Mouse (Mus musculus): ENCODE results near the gene Gm21970. TPM values are rescaled to one million over a fixed set of nuclear protein-coding genes. Genes with fewer than 3 reads are reported as not detected.

Gm21970 gene
- polyA plus RNA-seq, 1 experiment: not detected

DNA sequence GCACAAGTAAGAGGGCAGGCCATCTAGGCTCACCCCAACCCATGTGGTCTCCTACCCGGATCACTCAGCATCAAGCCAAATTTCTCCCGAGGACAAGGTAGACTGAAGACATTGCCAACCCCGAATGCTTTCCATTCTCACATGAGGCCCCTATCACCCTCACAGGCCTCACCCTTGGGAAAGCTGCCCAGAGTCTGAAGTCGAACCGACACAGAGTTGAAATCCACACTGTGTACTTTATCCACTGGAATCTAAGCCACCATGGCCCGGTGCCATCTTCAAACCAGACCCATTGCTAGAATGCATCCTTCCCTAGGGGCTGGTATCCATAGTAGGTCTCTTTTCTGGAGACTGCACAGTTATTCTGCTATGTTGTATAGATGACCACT, 56.0 kb downstream of the Gm21970 start:
- H3K4me2 ChIP-seq (ENCODE audit: low read depth): no peak overlapping the region
- H3K27me3 ChIP-seq (ENCODE audit: control insufficient read depth, insufficient read depth, insufficient read length): peaks cover 13% of the 10 kb centered on the region
- no peaks in the 10 kb centered on the region for H3K79me2 ChIP-seq (ENCODE audit: control insufficient read depth, insufficient read depth)
- TF ChIP-seq USF1 (IDR thresholded peaks at IDR 0.05; ENCODE audit: low read depth) (no peak), TCF3 (IDR thresholded peaks at IDR 0.05; ENCODE audit: insufficient read length, low read depth) (no peak), TCF12 (IDR thresholded peaks at IDR 0.05; ENCODE audit: insufficient read depth, poor library complexity, severe bottlenecking) (no peak), E2F4 (IDR thresholded peaks at IDR 0.05; ENCODE audit: insufficient read depth) (no peak), REST (IDR thresholded peaks at IDR 0.05; ENCODE audit: insufficient read depth, insufficient read length) (no peak), MYOD1 (IDR thresholded peaks at IDR 0.05; ENCODE audit: control insufficient read depth in 1 of 3, insufficient read length in 2 of 3, low read depth in 2 of 3) (no peak), SRF (IDR thresholded peaks at IDR 0.05; ENCODE audit: control insufficient read depth, insufficient read length, low read depth) (no peak), POLR2A (IDR thresholded peaks at IDR 0.05; ENCODE audit: insufficient read length, low read depth) (no peak), POLR2AphosphoS2 (IDR thresholded peaks at IDR 0.05; ENCODE audit: insufficient read length, low read depth) (no peak), MYOG (IDR thresholded peaks at IDR 0.05; ENCODE audit: control insufficient read depth in 1 of 3, insufficient read depth in 1 of 3, insufficient read length in 2 of 3, low read depth in 2 of 3) (no peak), CEBPB (IDR thresholded peaks at IDR 0.05; ENCODE audit: insufficient read depth, poor library complexity, severe bottlenecking) (no peak), MAX (IDR thresholded peaks at IDR 0.05; ENCODE audit: low read depth) (no peak)
- H3K36me3 ChIP-seq (ENCODE audit: control insufficient read depth, insufficient read depth): no peaks in the 10 kb centered on the region
- no peak overlapping the region for H3ac ChIP-seq (ENCODE audit: control insufficient read depth, insufficient read length)
- H3K4me3 ChIP-seq: no peak overlapping the region

DNA sequence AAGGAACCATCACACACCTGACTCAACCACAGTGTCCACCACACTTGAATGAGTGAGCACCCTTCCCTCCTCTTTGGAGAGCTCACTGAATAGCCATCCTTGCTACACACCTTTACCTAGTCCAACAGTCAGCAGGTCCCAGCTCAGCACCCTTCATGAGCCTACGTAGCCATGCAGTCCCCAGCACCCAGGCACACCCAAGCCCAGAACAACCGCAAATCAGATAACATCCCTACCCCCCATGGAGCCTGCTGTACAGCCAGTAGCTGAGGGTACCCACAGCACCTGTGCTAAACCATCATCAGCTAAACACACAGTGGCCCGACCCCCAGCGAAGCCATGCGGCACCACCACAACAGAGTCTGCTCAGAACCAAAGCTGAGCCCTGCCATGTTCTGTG, 56.6 kb downstream of the Gm21970 start:
- H3K27me3 ChIP-seq (ENCODE audit: control insufficient read depth, insufficient read depth, insufficient read length): peaks cover 8% of the 10 kb centered on the region
- no peaks in the 10 kb centered on the region for H3K36me3 ChIP-seq (ENCODE audit: control insufficient read depth, insufficient read depth)
- no peak overlapping the region for H3K4me2 ChIP-seq (ENCODE audit: low read depth)
- no peak overlapping the region for H3K4me3 ChIP-seq
- H3ac ChIP-seq (ENCODE audit: control insufficient read depth, insufficient read length): no peak overlapping the region
- TF ChIP-seq USF1 (IDR thresholded peaks at IDR 0.05; ENCODE audit: low read depth) (no peak), MYOD1 (IDR thresholded peaks at IDR 0.05; ENCODE audit: control insufficient read depth in 1 of 3, insufficient read length in 2 of 3, low read depth in 2 of 3) (peak in 2 of 3 experiments; percentile 4 to 18)
- H3K79me2 ChIP-seq (ENCODE audit: control insufficient read depth, insufficient read depth): no peaks in the 10 kb centered on the region

DNA sequence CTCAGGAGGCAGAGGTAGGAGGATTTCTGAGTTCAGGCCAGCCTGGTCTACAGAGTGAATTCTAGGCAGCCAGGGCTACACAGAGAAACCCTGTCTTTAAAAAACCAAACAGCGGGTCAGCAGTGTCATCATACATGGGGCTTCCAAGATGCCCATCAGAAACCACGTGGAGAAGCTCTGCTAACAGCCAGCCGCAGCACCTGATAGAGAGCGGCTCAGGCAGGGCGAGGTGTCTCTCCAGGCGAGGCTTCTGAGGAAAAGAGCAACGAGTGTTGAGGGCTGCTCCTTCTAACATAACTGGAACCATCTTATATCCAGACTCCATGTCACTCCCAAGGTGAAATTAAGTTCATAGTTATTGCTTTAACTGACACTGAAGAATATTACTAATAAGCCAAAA, 57.4 kb downstream of the Gm21970 start:
- no peak overlapping the region for H3K4me3 ChIP-seq
- TF ChIP-seq POLR2A (IDR thresholded peaks at IDR 0.05; ENCODE audit: insufficient read length, low read depth) (no peak), TCF3 (IDR thresholded peaks at IDR 0.05; ENCODE audit: insufficient read length, low read depth) (no peak), MAX (IDR thresholded peaks at IDR 0.05; ENCODE audit: low read depth) (no peak), MYOG (IDR thresholded peaks at IDR 0.05; ENCODE audit: control insufficient read depth in 1 of 3, insufficient read depth in 1 of 3, insufficient read length in 2 of 3, low read depth in 2 of 3) (no peak), E2F4 (IDR thresholded peaks at IDR 0.05; ENCODE audit: insufficient read depth) (no peak), REST (IDR thresholded peaks at IDR 0.05; ENCODE audit: insufficient read depth, insufficient read length) (no peak), POLR2AphosphoS2 (IDR thresholded peaks at IDR 0.05; ENCODE audit: insufficient read length, low read depth) (no peak), SRF (IDR thresholded peaks at IDR 0.05; ENCODE audit: control insufficient read depth, insufficient read length, low read depth) (no peak), MYOD1 (IDR thresholded peaks at IDR 0.05; ENCODE audit: control insufficient read depth in 1 of 3, insufficient read length in 2 of 3, low read depth in 2 of 3) (no peak), CEBPB (IDR thresholded peaks at IDR 0.05; ENCODE audit: insufficient read depth, poor library complexity, severe bottlenecking) (no peak), USF1 (IDR thresholded peaks at IDR 0.05; ENCODE audit: low read depth) (no peak), TCF12 (IDR thresholded peaks at IDR 0.05; ENCODE audit: insufficient read depth, poor library complexity, severe bottlenecking) (no peak)
- H3K4me2 ChIP-seq (ENCODE audit: low read depth): no peak overlapping the region
- H3K27me3 ChIP-seq (ENCODE audit: control insufficient read depth, insufficient read depth, insufficient read length): peaks cover 5% of the 10 kb centered on the region
- H3K79me2 ChIP-seq (ENCODE audit: control insufficient read depth, insufficient read depth): no peaks in the 10 kb centered on the region
- no peaks in the 10 kb centered on the region for H3K36me3 ChIP-seq (ENCODE audit: control insufficient read depth, insufficient read depth)
- H3ac ChIP-seq (ENCODE audit: control insufficient read depth, insufficient read length): no peak overlapping the region

DNA sequence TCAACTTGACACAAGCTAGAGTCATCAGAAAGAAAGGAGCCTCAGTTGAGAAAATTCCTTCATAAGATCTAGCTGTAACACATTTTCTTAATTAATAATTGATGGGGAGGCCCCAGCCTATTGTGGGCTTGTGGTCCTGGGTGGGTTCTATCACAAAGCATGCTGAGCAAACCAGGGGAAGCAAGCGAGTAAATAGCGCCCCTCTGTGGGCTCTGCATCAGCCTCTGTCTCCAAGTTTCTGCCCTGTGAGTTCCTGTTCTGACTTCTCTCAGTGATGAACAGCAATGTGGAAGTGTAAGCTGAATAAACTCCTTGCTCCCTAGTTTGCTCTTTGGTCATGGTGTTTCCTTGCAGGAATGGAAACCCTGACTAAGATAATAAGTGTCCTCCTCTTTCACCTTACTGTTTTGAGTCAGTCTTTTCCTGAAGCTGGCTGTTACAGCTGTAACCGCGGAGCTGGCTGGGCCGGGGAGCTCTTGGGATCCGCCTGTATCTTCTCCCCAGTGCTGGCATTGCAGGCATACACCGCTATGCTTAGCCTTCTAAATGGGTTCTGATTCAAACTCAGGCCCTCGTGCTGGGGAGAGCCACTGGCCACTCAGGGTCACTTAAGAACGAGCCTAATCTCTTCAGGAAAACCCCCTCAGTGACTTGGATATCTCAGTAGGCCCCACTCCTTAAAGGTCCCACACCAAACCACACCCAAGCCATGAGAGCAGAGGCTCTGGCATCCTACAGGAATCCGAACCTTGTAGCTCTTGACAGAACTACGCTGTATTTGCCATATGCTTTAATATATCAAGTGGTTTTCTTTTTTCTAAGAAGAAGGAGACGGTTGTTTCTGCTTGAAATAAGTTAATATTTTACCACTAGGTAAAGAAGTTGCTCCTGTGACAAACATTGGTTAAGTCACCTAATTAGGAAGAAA, 58.9 kb downstream of the Gm21970 start:
- no peaks in the 10 kb centered on the region for H3K79me2 ChIP-seq (ENCODE audit: control insufficient read depth, insufficient read depth)
- H3K4me2 ChIP-seq (ENCODE audit: low read depth): no peak overlapping the region
- H3K36me3 ChIP-seq (ENCODE audit: control insufficient read depth, insufficient read depth): no peaks in the 10 kb centered on the region
- no peak overlapping the region for H3ac ChIP-seq (ENCODE audit: control insufficient read depth, insufficient read length)
- H3K4me3 ChIP-seq: no peak overlapping the region
- H3K27me3 ChIP-seq (ENCODE audit: control insufficient read depth, insufficient read depth, insufficient read length): no peaks in the 10 kb centered on the region
- TF ChIP-seq E2F4 (IDR thresholded peaks at IDR 0.05; ENCODE audit: insufficient read depth) (no peak), MYOD1 (IDR thresholded peaks at IDR 0.05; ENCODE audit: control insufficient read depth in 1 of 3, insufficient read length in 2 of 3, low read depth in 2 of 3) (no peak), CEBPB (IDR thresholded peaks at IDR 0.05; ENCODE audit: insufficient read depth, poor library complexity, severe bottlenecking) (no peak), POLR2A (IDR thresholded peaks at IDR 0.05; ENCODE audit: insufficient read length, low read depth) (no peak), SRF (IDR thresholded peaks at IDR 0.05; ENCODE audit: control insufficient read depth, insufficient read length, low read depth) (no peak)

DNA sequence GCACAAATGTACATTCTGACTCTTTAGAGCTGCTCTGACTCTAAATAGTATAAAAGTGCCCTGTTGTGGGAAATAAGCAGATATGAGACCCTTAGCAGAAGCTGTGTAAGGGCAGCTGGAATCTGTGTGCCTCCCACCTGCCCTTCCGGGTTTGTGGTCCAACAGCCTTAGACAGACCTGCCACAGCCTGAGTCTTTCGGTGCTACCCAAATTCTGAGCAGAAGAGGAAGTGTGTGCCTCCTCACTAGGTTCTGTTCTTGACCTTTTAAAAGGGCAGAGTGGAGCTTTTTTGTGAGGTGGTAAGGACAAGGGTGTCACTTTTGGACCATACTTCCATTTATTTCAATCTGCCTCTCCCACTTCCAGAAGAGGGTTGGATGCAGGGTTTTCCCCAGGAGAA, 60.4 kb downstream of the Gm21970 start:
- no peaks in the 10 kb centered on the region for H3K27me3 ChIP-seq (ENCODE audit: control insufficient read depth, insufficient read depth, insufficient read length)
- peak overlapping the region; percentile 24 for H3K4me2 ChIP-seq (ENCODE audit: low read depth)
- no peaks in the 10 kb centered on the region for H3K79me2 ChIP-seq (ENCODE audit: control insufficient read depth, insufficient read depth)
- TF ChIP-seq REST (IDR thresholded peaks at IDR 0.05; ENCODE audit: insufficient read depth, insufficient read length) (no peak), USF1 (IDR thresholded peaks at IDR 0.05; ENCODE audit: low read depth) (no peak), MAX (IDR thresholded peaks at IDR 0.05; ENCODE audit: low read depth) (no peak), SRF (IDR thresholded peaks at IDR 0.05; ENCODE audit: control insufficient read depth, insufficient read length, low read depth) (no peak), MYOD1 (IDR thresholded peaks at IDR 0.05; ENCODE audit: control insufficient read depth in 1 of 3, insufficient read length in 2 of 3, low read depth in 2 of 3) (no peak), CEBPB (IDR thresholded peaks at IDR 0.05; ENCODE audit: insufficient read depth, poor library complexity, severe bottlenecking) (no peak), MYOG (IDR thresholded peaks at IDR 0.05; ENCODE audit: control insufficient read depth in 1 of 3, insufficient read depth in 1 of 3, insufficient read length in 2 of 3, low read depth in 2 of 3) (no peak), TCF3 (IDR thresholded peaks at IDR 0.05; ENCODE audit: insufficient read length, low read depth) (no peak), POLR2A (IDR thresholded peaks at IDR 0.05; ENCODE audit: insufficient read length, low read depth) (no peak), TCF12 (IDR thresholded peaks at IDR 0.05; ENCODE audit: insufficient read depth, poor library complexity, severe bottlenecking) (no peak), POLR2AphosphoS2 (IDR thresholded peaks at IDR 0.05; ENCODE audit: insufficient read length, low read depth) (no peak), E2F4 (IDR thresholded peaks at IDR 0.05; ENCODE audit: insufficient read depth) (no peak)
- no peaks in the 10 kb centered on the region for H3K36me3 ChIP-seq (ENCODE audit: control insufficient read depth, insufficient read depth)
- H3ac ChIP-seq (ENCODE audit: control insufficient read depth, insufficient read length): no peak overlapping the region
- no peak overlapping the region for H3K4me3 ChIP-seq
